Mouse (Mus musculus) spleen, adult 2 months (tissue): ENCODE data around the gene Afg1l. TPM values are rescaled to one million over a fixed set of nuclear protein-coding genes. Genes with fewer than 3 reads are reported as not detected.
A peak's percentile ranks its signal among the peaks of the same experiment; 100 is the strongest.

ENCODE experiments used
- DNase-seq, 2 experiments: peaks; one replicate each; pipeline versions ENCODE4 v3.0.0 to v3.0.0-alpha.2; 2012 to 2021; ENCODE audit warnings: low spot score in 2 of 2, low read depth in 1 of 2
- H3K27ac ChIP-seq: fragments of 200-500 bp; 2 replicates; pipeline ENCODE4 v1.5.1; 2012; ENCODE audit warnings: low read length, inconsistent platforms; ENCODE audit not compliant: insufficient read depth
- H3K27me3 ChIP-seq: fragments of 200-500 bp; 2 replicates; pipeline ENCODE4 v1.6.1; 2012; ENCODE audit warnings: mild to moderate bottlenecking, moderate library complexity, low read length, inconsistent platforms; ENCODE audit not compliant: control insufficient read depth, insufficient read depth
- H3K36me3 ChIP-seq: fragments of 200-500 bp; 2 replicates; pipeline ENCODE4 v1.6.1; 2012; ENCODE audit warnings: mild to moderate bottlenecking, low read length, inconsistent platforms; ENCODE audit not compliant: control insufficient read depth, insufficient read depth
- H3K4me1 ChIP-seq: fragments of 200-500 bp; 2 replicates; pipeline ENCODE4 v1.6.1; 2011; ENCODE audit warnings: inconsistent platforms; ENCODE audit not compliant: control insufficient read depth, insufficient read depth, insufficient read length
- H3K4me3 ChIP-seq: fragments of 200-500 bp; 2 replicates; pipeline ENCODE4 v1.5.1; 2011; ENCODE audit warnings: mild to moderate bottlenecking, inconsistent platforms; ENCODE audit not compliant: insufficient read depth, insufficient read length; ENCODE audit errors: extremely low read depth
- CTCF ChIP-seq: fragments of 200-500 bp; IDR thresholded peaks from 2 replicates; pipeline ENCODE4 v1.5.1; 2011; ENCODE audit warnings: mild to moderate bottlenecking, inconsistent platforms; ENCODE audit not compliant: insufficient read depth, insufficient read length, insufficient replicate concordance; ENCODE audit errors: extremely low read depth
- POLR2A ChIP-seq: fragments of 200-500 bp; IDR thresholded peaks from 2 replicates; pipeline ENCODE4 v1.6.1; 2011; ENCODE audit warnings: low read depth, low read length, inconsistent platforms
- WGBS: fragments of 180-500 bp; shearing (Covaris S2); methylation state at CpG from one replicate; pipeline ENCODE4 v1.1.7; 2018; 5-methylcytosine and 5-hydroxymethylcytosine counted together
- polyA plus RNA-seq: library from polyadenylated mRNA; depleted of rRNA; stranded (reverse); fragments of >200 nt; gene quantifications from 2 replicates; pipeline ENCODE4 v1.2.3, GENCODE M21; 2012

Afg1l gene
- polyA plus RNA-seq, 1 experiment, result 2.1 TPM

GRCm38 (mm10) chr10:42313222-42313786 is 165.1 kb downstream of the Afg1l start:
- Histone ChIP-seq H3K27me3 (no peaks in the 10 kb centered on the region), H3K4me1 (no peaks in the 10 kb centered on the region), H3K36me3 (peaks cover 4% of the 10 kb centered on the region), H3K4me3 (no peak overlapping the region), H3K27ac (no peak overlapping the region)
- 61% methylated on average over 22 of the region's 22 CpGs for WGBS
- no peak for DNase-seq
- no peak for TF ChIP-seq CTCF
- TF ChIP-seq POLR2A, result no peak

- Histone ChIP-seq H3K27ac (no peak overlapping the region), H3K27me3 (no peaks in the 10 kb centered on the region), H3K36me3 (peaks cover 4% of the 10 kb centered on the region), H3K4me3 (no peak overlapping the region), H3K4me1 (no peaks in the 10 kb centered on the region)
- no peak for DNase-seq
- WGBS, result 100% methylated on average over 1 of the region's 1 CpGs
- TF ChIP-seq CTCF (no peak), POLR2A (no peak)
Measured at GRCm38 (mm10) chr10:42312557-42312956, 165.8 kb downstream of the Afg1l start.

GRCm38 (mm10) chr10:42308687-42308987 is 169.7 kb downstream of the Afg1l start:
- Histone ChIP-seq H3K4me1 (no peaks in the 10 kb centered on the region), H3K27me3 (no peaks in the 10 kb centered on the region), H3K27ac (no peak overlapping the region), H3K36me3 (peaks cover 2% of the 10 kb centered on the region; the same call in 1 of the 2 replicates), H3K4me3 (no peak overlapping the region)
- WGBS, result 61% methylated on average over 8 of the region's 8 CpGs
- DNase-seq, result no peak
- TF ChIP-seq CTCF (no peak), POLR2A (no peak)

- Histone ChIP-seq H3K36me3 (peaks cover 2% of the 10 kb centered on the region; the same call in 1 of the 2 replicates), H3K4me3 (no peak overlapping the region; the same call in 1 of the 2 replicates), H3K4me1 (no peaks in the 10 kb centered on the region), H3K27ac (no peak overlapping the region), H3K27me3 (no peaks in the 10 kb centered on the region)
- DNase-seq, result peak in 1 of 2 experiments; percentile 47
- WGBS, result 22% methylated on average over 20 of the region's 20 CpGs
- TF ChIP-seq POLR2A (no peak), CTCF (peak; percentile 76; the same call in 1 of the 2 replicates)
Measured at GRCm38 (mm10) chr10:42307980-42308686, 170.2 kb downstream of the Afg1l start.

GRCm38 (mm10) chr10:42306422-42306821 is 171.9 kb downstream of the Afg1l start:
- H3K36me3 ChIP-seq, result no peaks in the 10 kb centered on the region
- WGBS, result 90% methylated on average over 8 of the region's 8 CpGs
- H3K27ac ChIP-seq, result no peak overlapping the region
- no peaks in the 10 kb centered on the region for H3K4me1 ChIP-seq
- H3K27me3 ChIP-seq, result no peaks in the 10 kb centered on the region
- no peak overlapping the region for H3K4me3 ChIP-seq
- no peak for DNase-seq
- TF ChIP-seq POLR2A (no peak), CTCF (no peak)

GRCm38 (mm10) chr10:42300805-42301204 is 177.6 kb downstream of the Afg1l start:
- no peak for TF ChIP-seq POLR2A
- no peak for TF ChIP-seq CTCF
- Histone ChIP-seq H3K4me1 (no peaks in the 10 kb centered on the region), H3K4me3 (no peak overlapping the region), H3K27me3 (no peaks in the 10 kb centered on the region), H3K36me3 (no peaks in the 10 kb centered on the region), H3K27ac (no peak overlapping the region)
- no peak for DNase-seq
- 66% methylated on average over 4 of the region's 4 CpGs for WGBS

GRCm38 (mm10) chr10:42299967-42300366 is 178.4 kb downstream of the Afg1l start:
- DNase-seq, result no peak
- H3K36me3 ChIP-seq, result no peaks in the 10 kb centered on the region
- 8% methylated on average over 7 of the region's 7 CpGs for WGBS

More at GRCm38 (mm10) chr10:42299967-42300366, 178.4 kb downstream of the Afg1l start:
- Histone ChIP-seq H3K4me3 (no peak overlapping the region), H3K4me1 (no peaks in the 10 kb centered on the region), H3K27ac (no peak overlapping the region), H3K27me3 (no peaks in the 10 kb centered on the region)
- TF ChIP-seq POLR2A (no peak), CTCF (no peak)
